Mouse (Mus musculus): Measurements from ENCODE around the gene Cfap52.
A peak's percentile ranks its signal among the peaks of the same experiment; 100 is the strongest.

The Cfap52 gene

DNA sequence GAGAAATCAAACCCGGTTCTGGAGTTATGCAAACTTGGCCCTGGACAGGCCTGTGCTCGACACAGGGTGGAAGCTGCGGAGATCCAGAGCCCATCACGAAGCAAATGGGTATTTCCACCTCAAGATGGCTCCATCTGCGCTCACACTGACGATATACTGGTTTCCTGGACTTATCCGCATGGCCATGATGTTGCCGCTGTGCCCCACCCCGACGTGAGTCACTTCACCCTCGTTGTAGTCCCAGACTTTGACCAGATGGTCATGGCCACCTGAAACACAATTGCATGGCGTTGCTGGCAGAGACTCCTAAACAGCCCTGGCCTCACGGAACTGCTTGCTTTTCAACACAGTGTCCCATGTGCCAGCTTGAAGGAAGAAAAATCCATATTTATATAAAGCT, 40.5 kb downstream of the Cfap52 start:
- no peak for DNase-seq

DNA sequence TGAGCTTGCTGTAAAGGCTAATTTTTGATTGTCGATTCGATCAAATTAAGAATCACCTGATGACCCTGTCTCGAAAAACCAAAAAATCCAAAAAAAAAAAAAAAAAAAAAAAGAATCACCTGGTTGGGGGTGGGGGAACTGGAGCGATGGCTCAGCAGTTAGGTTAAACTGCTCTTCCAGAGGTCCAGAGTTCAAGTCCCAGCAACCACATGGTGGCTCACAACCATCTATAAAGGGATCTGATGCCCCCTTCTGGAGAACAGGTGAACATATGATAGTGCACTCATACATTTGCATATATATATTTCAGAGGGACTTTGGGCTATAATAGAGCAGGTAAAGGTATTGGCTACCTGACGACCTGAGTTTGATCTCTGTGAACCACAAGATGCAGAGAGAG, 41.7 kb downstream of the Cfap52 start:
- peak in 1 of 2 experiments; percentile 14 for DNase-seq

DNA sequence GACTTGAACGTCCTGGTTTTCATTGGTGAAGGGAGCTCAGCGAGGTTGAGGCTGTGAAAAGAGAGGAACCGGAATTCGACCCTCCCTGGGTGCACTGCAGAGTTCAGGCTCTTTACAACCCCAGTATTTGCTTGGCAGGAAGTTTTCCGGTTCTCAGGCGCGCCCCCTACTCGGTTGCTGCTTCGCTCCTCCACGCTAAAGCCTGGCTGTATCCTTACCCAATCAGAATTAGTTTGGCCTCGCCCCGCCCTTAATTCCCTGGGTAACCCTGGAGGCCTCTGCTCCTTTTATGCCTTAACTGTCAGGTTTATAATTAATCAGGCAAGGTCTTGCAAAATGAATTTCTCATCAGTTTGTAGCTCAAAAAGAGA, 42.7 kb downstream of the Cfap52 start:
- peak; percentile 96 for DNase-seq

- peak; percentile 90 to 96 for DNase-seq
Observed at GRCm38 (mm10) chr11:67921827-67922754, 43.4 kb downstream of the Cfap52 start, which contains the start of gene Usp43. Usp43 (minus strand) TSS chr11:67922153.

- DNase-seq, result peak; percentile 66 to 87
Observed at GRCm38 (mm10) chr11:67921091-67921826, 44.2 kb downstream of the Cfap52 start.

GRCm38 (mm10) chr11:67920226-67920960, 45.1 kb downstream of the Cfap52 start:
- no peak for DNase-seq

DNA sequence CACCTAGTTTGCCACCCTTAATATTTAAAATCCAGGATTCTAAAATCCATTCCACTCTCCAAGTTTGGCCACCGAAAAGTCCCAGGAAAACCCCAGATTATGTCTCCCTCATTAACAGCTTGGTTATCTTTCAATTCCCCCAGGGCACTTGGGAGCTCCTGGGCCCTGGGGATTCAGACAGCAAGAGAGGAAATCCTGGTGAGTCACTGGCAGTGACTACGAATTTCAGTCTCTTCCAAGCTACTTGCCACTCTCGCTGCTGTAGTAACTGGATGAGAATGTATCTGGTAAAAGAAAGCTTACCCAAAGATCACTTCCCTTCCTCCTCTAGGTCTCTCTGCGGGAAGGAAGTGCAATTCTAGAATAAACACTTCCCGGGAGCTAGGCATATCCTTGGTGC, 45.9 kb downstream of the Cfap52 start:
- no peak for DNase-seq

DNA sequence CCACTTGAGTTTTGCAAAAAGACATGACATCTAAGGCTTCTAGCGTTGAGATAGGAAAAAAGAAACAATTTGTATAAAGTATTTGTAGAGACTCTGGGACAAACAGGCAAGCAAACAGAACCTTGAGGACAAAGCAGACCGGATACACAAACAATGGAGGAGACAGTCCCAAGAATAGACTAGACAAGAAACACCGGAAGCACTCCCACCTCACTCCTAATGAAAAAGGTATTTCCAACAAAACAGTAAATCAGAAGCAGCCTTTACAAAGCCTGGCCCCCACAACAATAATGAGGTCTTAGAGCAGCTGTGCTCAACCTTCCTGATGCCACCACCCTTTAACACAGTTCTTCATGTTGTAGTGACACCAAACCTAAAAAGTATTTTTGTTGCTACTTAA, 48.3 kb downstream of the Cfap52 start:
- peak in 1 of 2 experiments; percentile 27 for DNase-seq

DNA sequence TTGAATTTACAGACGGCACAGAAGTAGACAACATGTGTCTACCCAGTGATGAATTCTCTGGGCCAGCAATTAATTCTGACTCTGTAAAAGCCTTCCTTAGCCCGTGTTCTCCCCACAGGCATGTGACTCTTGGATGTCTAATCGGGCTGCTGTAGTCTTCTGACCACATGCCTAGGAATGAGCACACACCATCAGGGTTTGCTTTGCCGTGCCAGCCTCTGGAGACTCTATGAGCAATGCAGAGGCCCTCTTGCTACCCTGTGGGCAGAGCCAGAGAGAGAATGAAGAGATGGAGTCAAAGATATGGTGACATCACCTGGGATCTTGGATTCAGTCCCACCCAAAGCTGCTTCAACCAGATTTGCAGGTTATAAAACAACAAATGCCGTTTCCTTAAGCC, 54.4 kb downstream of the Cfap52 start:
- no peak for DNase-seq

GRCm38 (mm10) chr11:67903756-67904155, 61.7 kb downstream of the Cfap52 start:
- no peak for DNase-seq

DNA sequence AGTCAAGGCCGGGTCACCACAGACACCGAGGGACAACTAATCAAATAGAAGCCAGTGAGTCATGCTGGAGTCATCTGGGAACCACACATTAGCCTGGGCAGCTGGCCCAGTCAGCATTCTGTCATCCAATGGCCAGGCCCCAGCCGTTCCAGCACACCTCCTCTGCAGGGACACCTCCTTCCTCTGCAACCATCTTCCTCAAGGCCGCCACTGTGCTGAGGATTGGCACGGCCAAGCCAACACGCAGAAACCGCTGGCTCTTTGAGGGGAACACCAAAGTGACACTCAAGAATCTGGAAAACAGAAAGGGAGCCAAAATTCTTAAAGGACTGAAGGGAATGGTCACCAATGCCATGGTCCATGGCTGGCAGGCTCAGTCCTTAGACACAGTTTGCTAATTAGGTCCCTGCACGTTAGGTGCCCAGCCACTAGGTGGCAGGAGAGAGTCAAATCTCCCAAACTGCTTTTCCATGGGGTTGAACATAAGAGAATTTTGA, 68.3 kb downstream of the Cfap52 start:
- DNase-seq, result peak; percentile 78 to 82

DNA sequence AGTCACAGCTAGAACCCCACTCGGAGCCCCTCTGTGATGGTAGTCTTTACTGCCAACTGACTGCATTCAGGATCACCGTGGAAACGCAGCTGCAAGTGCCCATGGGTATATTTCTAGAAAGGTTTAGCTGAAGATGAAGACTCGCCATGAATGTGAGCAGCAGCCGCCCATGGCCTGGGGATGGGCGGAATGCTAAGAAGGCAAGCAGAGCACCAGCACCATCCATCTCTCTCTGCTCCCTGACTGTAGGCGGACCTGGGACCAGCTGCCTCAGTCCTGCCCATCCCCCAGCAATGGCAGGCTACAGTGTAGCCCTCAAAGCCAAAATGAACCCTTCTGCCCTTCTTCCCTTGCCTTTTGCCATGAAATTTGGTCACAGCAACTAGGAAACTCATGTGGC, 69.8 kb downstream of the Cfap52 start:
- DNase-seq, result no peak

- DNase-seq, result no peak
Observed at GRCm38 (mm10) chr11:67888521-67888920, 76.9 kb downstream of the Cfap52 start.

DNA sequence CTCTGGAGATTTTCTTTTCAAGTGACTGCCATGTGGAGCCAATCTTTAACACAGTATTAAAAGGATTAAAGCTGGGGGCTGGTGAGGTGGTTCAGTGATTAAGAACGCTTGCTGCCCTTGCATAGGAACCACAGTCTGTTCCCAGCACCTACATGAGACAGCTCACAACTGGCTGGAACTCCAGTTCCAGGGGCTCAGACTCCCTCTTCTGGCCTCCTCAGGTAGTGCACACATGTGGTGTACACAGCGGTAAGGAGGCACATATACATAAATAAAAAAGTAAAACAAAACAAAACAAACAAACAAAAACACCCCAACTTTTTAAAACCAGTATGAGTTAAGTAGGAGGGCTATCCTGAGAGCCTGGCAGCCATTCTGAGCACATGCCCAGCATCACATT, 79.5 kb downstream of the Cfap52 start:
- no peak for DNase-seq
